Comparison of ENCODE assay signal across 8 mouse cellular contexts in the genomic region with DNA sequence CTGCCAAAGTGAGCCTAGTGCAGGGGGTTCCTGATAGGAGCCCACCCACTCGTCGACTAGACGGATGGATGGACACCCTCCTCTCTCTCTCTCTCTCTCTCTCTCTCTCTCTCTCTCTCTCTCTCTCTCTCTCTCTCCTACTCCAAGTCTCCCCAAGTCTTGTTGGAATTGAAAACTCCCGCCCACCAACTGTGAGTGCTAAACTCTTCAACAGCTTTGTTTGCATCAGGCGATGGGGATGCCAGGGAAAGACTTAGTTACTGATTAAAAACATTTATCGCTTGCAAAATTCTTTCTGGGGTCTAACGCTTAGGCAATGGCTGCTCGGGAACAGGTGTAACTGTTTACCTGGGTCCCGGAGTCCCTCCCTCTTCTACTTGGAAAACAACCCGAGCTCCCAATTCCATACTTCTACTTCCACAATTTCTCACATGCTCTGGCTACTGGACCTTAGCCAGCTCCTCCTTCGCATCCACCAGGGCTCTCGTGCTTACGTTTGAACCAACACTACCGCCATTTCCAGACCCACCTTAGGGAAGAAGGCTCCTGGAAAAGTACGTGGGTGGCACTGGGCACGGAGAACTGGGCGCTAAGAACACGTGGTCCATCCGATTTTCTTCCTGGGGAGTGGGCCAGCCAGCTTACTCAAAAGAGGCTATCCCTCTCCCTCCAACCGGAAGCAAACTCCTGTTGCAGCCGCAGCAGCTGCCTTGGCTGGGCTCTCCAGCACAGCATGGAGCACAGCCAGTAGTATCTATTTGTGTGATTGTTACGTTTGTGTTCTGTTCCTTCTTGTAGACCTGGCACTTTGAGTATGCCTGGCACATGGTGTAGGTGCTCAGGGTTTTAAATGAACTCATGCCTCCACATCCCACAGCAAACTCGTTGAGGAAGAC. TPM values are rescaled to one million over a fixed set of nuclear protein-coding genes. Genes with fewer than 3 reads are reported as not detected.
A peak's percentile ranks its signal among the peaks of the same experiment; 100 is the strongest.
DNase-seq lines count a peak whose midpoint lies in the region; ATAC-seq and TF ChIP-seq lines count a peak whose summit lies in the region.

No protein-coding gene starts in this region.

- intact Hi-C loops in left cerebral cortex, adult 2 months (cut with DNase I): loop anchor here (2.0 kb wide), 1 partner anchor 14 kb away; no protein-coding TSS in a partner anchor
- intact Hi-C loops in gastrocnemius, postnatal 14 days (cut with DNase I; ENCODE audit: low total_unique reads): no loop called here

- H3K4me2 ChIP-seq in embryonic facial prominence, embryonic 14.5 days (ENCODE audit: low read depth, low read length): peak overlapping the region; percentile 50
- H3K4me2 ChIP-seq in limb, embryonic 15.5 days: peak overlapping the region; percentile 55

- peaks cover 32% of the 10 kb centered on the region for H3K27me3 ChIP-seq in embryonic facial prominence, embryonic 14.5 days (replicated peaks; ENCODE audit: control insufficient read depth, insufficient read depth, low read length)
- H3K27me3 ChIP-seq in hindbrain, embryonic 10.5 days (ENCODE audit: insufficient read depth, poor library complexity, severe bottlenecking): peaks cover 84% of the 10 kb centered on the region
- peaks cover 64% of the 10 kb centered on the region for H3K27me3 ChIP-seq in limb, embryonic 15.5 days
- peaks cover 29% of the 10 kb centered on the region for H3K27me3 ChIP-seq in small intestine, adult 2 months (ENCODE audit: control insufficient read depth, insufficient read depth, low read length)

- no peak; the same call in 1 of the 2 replicates for ATAC-seq in embryonic facial prominence, embryonic 14.5 days (ENCODE audit: low read depth)
- ATAC-seq in limb, embryonic 15.5 days (ENCODE audit: insufficient number of reproducible peaks, low FRiP score, low TSS enrichment, low read depth): no peak

- 12% methylated on average over 23 of the region's 23 CpGs for WGBS in embryonic facial prominence, embryonic 14.5 days
- WGBS in hindbrain, embryonic 10.5 days: 15% methylated on average over 23 of the region's 23 CpGs
- WGBS in limb, embryonic 15.5 days: 11% methylated on average over 23 of the region's 23 CpGs
- 9% methylated on average over 23 of the region's 23 CpGs for WGBS in small intestine, adult 2 months

- H3K9me3 ChIP-seq in embryonic facial prominence, embryonic 14.5 days (ENCODE audit: control insufficient read depth, low read length): no peaks in the 10 kb centered on the region
- H3K9me3 ChIP-seq in hindbrain, embryonic 10.5 days: no peaks in the 10 kb centered on the region
- H3K9me3 ChIP-seq in limb, embryonic 15.5 days: no peaks in the 10 kb centered on the region

- DNase-seq in left cerebral cortex, adult 2 months (ENCODE audit: extremely low spot score in 1 of 2, low spot score in 2 of 2): peak in 1 of 2 experiments; percentile 70
- DNase-seq in left cerebral cortex, adult 11 months (ENCODE audit: low spot score): no peak
- peak; percentile 60 for DNase-seq in embryonic facial prominence, embryonic 14.5 days (ENCODE audit: low spot score)
- peak; percentile 20 for DNase-seq in hindbrain, embryonic 10.5 days (ENCODE audit: low spot score)
- DNase-seq in ovary, adult 18-20 months (ENCODE audit: low spot score): no peak
- no peak for DNase-seq in gastrocnemius, postnatal 14 days

- no peak for TF ChIP-seq CTCF in left cerebral cortex, adult 2 months (IDR thresholded peaks at IDR 0.05)
- TF ChIP-seq CTCF in small intestine, adult 2 months (IDR thresholded peaks at IDR 0.05; ENCODE audit: extremely low read depth, insufficient read length, insufficient replicate concordance, low read depth, low read length): no peak

- H3K27ac ChIP-seq in left cerebral cortex, adult 2 months: peak overlapping the region; percentile 88
- H3K27ac ChIP-seq in embryonic facial prominence, embryonic 14.5 days (replicated peaks; ENCODE audit: low read depth, low read length): 0 out of 2 replicates have a peak overlapping the region, but pooled peaks have one; percentile 15
- H3K27ac ChIP-seq in hindbrain, embryonic 10.5 days: peak overlapping the region; percentile 85
- peak overlapping the region; percentile 57; the same call in 1 of the 2 replicates for H3K27ac ChIP-seq in limb, embryonic 15.5 days
- H3K27ac ChIP-seq in small intestine, adult 2 months (ENCODE audit: insufficient read depth, low read depth, low read length): 0 out of 2 replicates have a peak overlapping the region, but pooled peaks have one; percentile 9

- no peaks in the 10 kb centered on the region for H3K36me3 ChIP-seq in embryonic facial prominence, embryonic 14.5 days (ENCODE audit: control insufficient read depth, insufficient read depth, low read length)
- no peaks in the 10 kb centered on the region for H3K36me3 ChIP-seq in hindbrain, embryonic 10.5 days
- H3K36me3 ChIP-seq in limb, embryonic 15.5 days: no peaks in the 10 kb centered on the region
- H3K36me3 ChIP-seq in small intestine, adult 2 months (ENCODE audit: control insufficient read depth, insufficient read depth, low read length): no peaks in the 10 kb centered on the region

- peak overlapping the region; percentile 43 for H3K4me3 ChIP-seq in left cerebral cortex, adult 2 months
- H3K4me3 ChIP-seq in embryonic facial prominence, embryonic 14.5 days (ENCODE audit: low read depth, low read length): peak overlapping the region; percentile 31
- H3K4me3 ChIP-seq in hindbrain, embryonic 10.5 days: peak overlapping the region; percentile 49
- H3K4me3 ChIP-seq in limb, embryonic 15.5 days: peak overlapping the region; percentile 35
- H3K4me3 ChIP-seq in small intestine, adult 2 months (ENCODE audit: low read depth, low read length): peak overlapping the region; percentile 51

- no peak for TF ChIP-seq POLR2A in small intestine, adult 2 months (IDR thresholded peaks at IDR 0.05; ENCODE audit: low read depth, low read length)

- peaks cover 16% of the 10 kb centered on the region for H3K4me1 ChIP-seq in embryonic facial prominence, embryonic 14.5 days (ENCODE audit: control insufficient read depth, insufficient read depth, low read length)
- H3K4me1 ChIP-seq in hindbrain, embryonic 10.5 days (replicated peaks): peaks cover 67% of the 10 kb centered on the region
- peaks cover 26% of the 10 kb centered on the region for H3K4me1 ChIP-seq in limb, embryonic 15.5 days
- peaks cover 5% of the 10 kb centered on the region for H3K4me1 ChIP-seq in small intestine, adult 2 months (ENCODE audit: control insufficient read depth, insufficient read depth, insufficient read length, low read length)

- H3K9ac ChIP-seq in embryonic facial prominence, embryonic 14.5 days (ENCODE audit: low read depth, low read length): peak overlapping the region; percentile 38
- H3K9ac ChIP-seq in limb, embryonic 15.5 days: no peak overlapping the region

RNA-seq across cellular contexts. Expression of a gene that starts 8.8 kb away (rescaled TPM):
- total RNA-seq in left cerebral cortex, adult 2 months (2021): 10 to 100 TPM in 1 of 2 experiments, 1 to 10 TPM in 1; 8.7 to 13.2 TPM
- polyA plus RNA-seq in embryonic facial prominence, embryonic 14.5 days (2014; fragmentation: Nextera tagmentation; extraction: Ambion mirVana): 0.16 and 0.18 TPM in 2 replicates
- 3.8 and 9.3 TPM in 2 replicates for polyA plus RNA-seq in hindbrain, embryonic 10.5 days (2016; fragmentation: Nextera tagmentation; extraction: Ambion mirVana)
- polyA plus RNA-seq in limb, embryonic 15.5 days (2015; fragmentation: Nextera tagmentation; extraction: Ambion mirVana): 0.14 TPM in 2 replicates
- polyA plus RNA-seq in small intestine, adult 2 months (2012; rRNA removed): 0.05 TPM in 1 of 2 replicates, not detected in the other
- not detected for total RNA-seq in gastrocnemius, postnatal 14 days (2021)

RNA-seq across cellular contexts. Expression of a gene that starts 20.1 kb away (rescaled TPM):
- 10 to 100 TPM; 80.5 to 87.3 TPM for total RNA-seq in left cerebral cortex, adult 2 months (2021)
- 65.1 and 66.0 TPM in 2 replicates for polyA plus RNA-seq in embryonic facial prominence, embryonic 14.5 days (2014; fragmentation: Nextera tagmentation; extraction: Ambion mirVana)
- polyA plus RNA-seq in hindbrain, embryonic 10.5 days (2016; fragmentation: Nextera tagmentation; extraction: Ambion mirVana): 25.1 and 29.8 TPM in 2 replicates
- 51.7 and 58.8 TPM in 2 replicates for polyA plus RNA-seq in limb, embryonic 15.5 days (2015; fragmentation: Nextera tagmentation; extraction: Ambion mirVana)
- polyA plus RNA-seq in small intestine, adult 2 months (2012; rRNA removed): 29.8 and 40.2 TPM in 2 replicates
- 10 to 100 TPM; 14.9 to 20.7 TPM for total RNA-seq in gastrocnemius, postnatal 14 days (2021)

RNA-seq across cellular contexts. Expression of a gene that starts 20.3 kb away (rescaled TPM):
- total RNA-seq in left cerebral cortex, adult 2 months (2021): 100 to 1,000 TPM; 110 to 112 TPM
- 1.3 and 1.6 TPM in 2 replicates for polyA plus RNA-seq in embryonic facial prominence, embryonic 14.5 days (2014; fragmentation: Nextera tagmentation; extraction: Ambion mirVana)
- 8.6 and 20.4 TPM in 2 replicates for polyA plus RNA-seq in hindbrain, embryonic 10.5 days (2016; fragmentation: Nextera tagmentation; extraction: Ambion mirVana)
- 0.74 and 0.79 TPM in 2 replicates for polyA plus RNA-seq in limb, embryonic 15.5 days (2015; fragmentation: Nextera tagmentation; extraction: Ambion mirVana)
- 2.7 and 3.6 TPM in 2 replicates for polyA plus RNA-seq in small intestine, adult 2 months (2012; rRNA removed)
- under 1 TPM; 0.09 to 0.25 TPM for total RNA-seq in gastrocnemius, postnatal 14 days (2021)

RNA-seq across cellular contexts. Expression of a gene that starts 23.3 kb away (rescaled TPM):
- total RNA-seq in left cerebral cortex, adult 2 months (2021): 10 to 100 TPM; 65.0 to 69.4 TPM
- 74.2 and 82.9 TPM in 2 replicates for polyA plus RNA-seq in embryonic facial prominence, embryonic 14.5 days (2014; fragmentation: Nextera tagmentation; extraction: Ambion mirVana)
- 62.3 and 91.2 TPM in 2 replicates for polyA plus RNA-seq in hindbrain, embryonic 10.5 days (2016; fragmentation: Nextera tagmentation; extraction: Ambion mirVana)
- polyA plus RNA-seq in limb, embryonic 15.5 days (2015; fragmentation: Nextera tagmentation; extraction: Ambion mirVana): 94.6 and 97.0 TPM in 2 replicates
- 121 and 187 TPM in 2 replicates for polyA plus RNA-seq in small intestine, adult 2 months (2012; rRNA removed)
- total RNA-seq in gastrocnemius, postnatal 14 days (2021): 10 to 100 TPM; 34.5 to 38.7 TPM

RNA-seq across cellular contexts. Expression of a gene that starts 47.2 kb away (rescaled TPM):
- 10 to 100 TPM; 29.3 to 29.8 TPM for total RNA-seq in left cerebral cortex, adult 2 months (2021)
- polyA plus RNA-seq in embryonic facial prominence, embryonic 14.5 days (2014; fragmentation: Nextera tagmentation; extraction: Ambion mirVana): 98.7 and 102 TPM in 2 replicates
- polyA plus RNA-seq in hindbrain, embryonic 10.5 days (2016; fragmentation: Nextera tagmentation; extraction: Ambion mirVana): 37.9 and 44.2 TPM in 2 replicates
- polyA plus RNA-seq in limb, embryonic 15.5 days (2015; fragmentation: Nextera tagmentation; extraction: Ambion mirVana): 83.7 and 90.9 TPM in 2 replicates
- polyA plus RNA-seq in small intestine, adult 2 months (2012; rRNA removed): 4.3 and 6.3 TPM in 2 replicates
- 10 to 100 TPM; 65.6 to 69.5 TPM for total RNA-seq in gastrocnemius, postnatal 14 days (2021)

Comparison
In these comparisons a context has a peak if more than half of its experiments do, and no peak if none do; other contexts are left out.
1. DNase-seq: peak in embryonic facial prominence, embryonic 14.5 days (single experiment) and hindbrain, embryonic 10.5 days (single experiment); none in left cerebral cortex, adult 11 months (single experiment), ovary, adult 18-20 months (single experiment) and gastrocnemius, postnatal 14 days (single experiment).
2. H3K27ac ChIP-seq: peak in every context shown above with its lines; median percentile 88 in left cerebral cortex, adult 2 months; 85 in hindbrain, embryonic 10.5 days; 57 in limb, embryonic 15.5 days; 15 in embryonic facial prominence, embryonic 14.5 days; 9 in small intestine, adult 2 months.
3. Peak in every context shown above with its lines, with median percentiles within 50 percentile points of each other: H3K4me3 ChIP-seq.